Mouse (Mus musculus) lung, adult 2 months (tissue): Measurements from ENCODE around the gene Slc43a2.

Source experiments
- CTCF ChIP-seq: fragments of 200-500 bp; IDR thresholded peaks from 2 replicates; pipeline ENCODE4 v1.5.1; 2011; ENCODE audit warnings: mild to moderate bottlenecking, low read length, control low read depth; ENCODE audit not compliant: insufficient read depth
- POLR2A ChIP-seq: fragments of 200-500 bp; IDR thresholded peaks from 2 replicates; pipeline ENCODE4 v1.6.1; 2011; ENCODE audit warnings: low read depth, mild to moderate bottlenecking, control low read depth, low read length, borderline replicate concordance; ENCODE audit errors: extremely low read depth

DNA sequence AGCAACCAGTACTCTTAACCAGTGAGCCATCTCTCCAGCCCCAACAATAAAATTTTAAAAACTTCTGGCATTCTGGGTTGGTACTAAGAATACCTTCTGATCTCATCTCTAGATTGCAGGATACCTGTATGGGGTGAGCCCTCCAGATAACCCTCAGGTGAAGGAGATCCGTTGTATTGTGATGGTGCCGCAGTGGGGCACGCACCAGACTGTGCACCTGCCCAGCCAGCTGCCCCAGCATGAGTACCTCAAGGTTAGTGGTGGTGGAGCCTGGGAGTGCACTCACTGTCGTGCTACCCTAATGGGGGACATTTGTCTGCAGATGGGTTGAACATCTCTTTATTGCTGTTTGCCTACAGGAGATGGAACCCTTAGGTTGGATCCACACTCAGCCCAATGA is 23.3 kb upstream of the Slc43a2 start:
- TF ChIP-seq CTCF: no peak
- no peak for TF ChIP-seq POLR2A
